ENCODE assay signal across 9 mouse cellular contexts in the genomic region with DNA sequence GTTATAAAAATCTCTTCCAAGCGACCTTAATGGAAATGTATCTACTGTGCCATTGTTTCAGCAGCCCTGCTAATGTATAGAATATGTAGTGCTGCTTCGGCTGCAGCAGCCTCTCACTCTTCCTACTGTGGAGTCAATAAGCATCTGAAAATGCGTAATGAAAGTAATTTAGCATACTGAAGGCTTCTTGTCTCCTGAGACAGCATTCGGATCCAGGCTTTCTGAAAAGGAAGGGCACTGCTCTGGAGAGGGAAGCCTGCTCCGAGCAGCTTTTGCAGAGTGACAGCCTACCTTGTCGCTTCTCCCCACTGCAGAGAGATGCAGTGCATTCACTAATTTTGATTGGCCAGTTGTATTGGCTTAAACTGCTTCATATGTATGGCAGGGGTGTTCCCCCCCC. TPM values are rescaled to one million over a fixed set of nuclear protein-coding genes. Genes with fewer than 3 reads are reported as not detected.
DNase-seq lines count a peak whose midpoint lies in the region; ATAC-seq lines count a peak whose summit lies in the region.
"Had no signal": no experiment of that assay in that cellular context is flagged by ENCODE, and none has a peak within 500 bp of the region (broad histone marks: within the 10 kb centered on the region; RNA-seq: fewer than 3 reads in every experiment).

Gene Gpr22, minus strand, starts transcription at position 348 of the 400 bp plus-strand sequence.

- H3K27me3 ChIP-seq in hindbrain, embryonic 14.5 days (ENCODE audit: control insufficient read depth, insufficient read depth, low read length), result no peaks in the 10 kb centered on the region
- no peaks in the 10 kb centered on the region for H3K27me3 ChIP-seq in midbrain, embryonic 10.5 days (ENCODE audit: low read depth, poor library complexity, severe bottlenecking)
- H3K27me3 ChIP-seq: liver, embryonic 13.5 days had no signal

- H3K9me3 ChIP-seq in hindbrain, embryonic 14.5 days (ENCODE audit: control insufficient read depth, low read length), result no peaks in the 10 kb centered on the region
- H3K9me3 ChIP-seq in midbrain, embryonic 10.5 days (replicated peaks), result no peaks in the 10 kb centered on the region
- H3K9me3 ChIP-seq: liver, embryonic 13.5 days had no signal

- H3K36me3 ChIP-seq in hindbrain, embryonic 14.5 days (replicated peaks; ENCODE audit: control insufficient read depth, insufficient read depth), result peaks cover 10% of the 10 kb centered on the region; the same call in 1 of the 2 replicates
- no peaks in the 10 kb centered on the region for H3K36me3 ChIP-seq in midbrain, embryonic 10.5 days
- H3K36me3 ChIP-seq: liver, embryonic 13.5 days had no signal

- peak within 1 kb of the TSS; percentile 74 for H3K4me2 ChIP-seq in hindbrain, embryonic 14.5 days (replicated peaks)
- H3K4me2 ChIP-seq: liver, embryonic 13.5 days had no signal

- WGBS in hindbrain, embryonic 14.5 days, result 6% methylated on average over 6 of the region's 6 CpGs
- 34% methylated on average over 6 of the region's 6 CpGs for WGBS in midbrain, embryonic 10.5 days

- H3K4me3 ChIP-seq in hindbrain, embryonic 14.5 days (replicated peaks; ENCODE audit: low read length), result peak within 1 kb of the TSS; percentile 56
- peak within 1 kb of the TSS; percentile 14; the same call in 1 of the 2 replicates for H3K4me3 ChIP-seq in midbrain, embryonic 10.5 days
- H3K4me3 ChIP-seq: liver, embryonic 13.5 days had no signal

- peak within 1 kb of the TSS; percentile 93 for H3K27ac ChIP-seq in hindbrain, embryonic 14.5 days
- H3K27ac ChIP-seq in midbrain, embryonic 10.5 days (replicated peaks), result no peak within 1 kb of the TSS
- H3K27ac ChIP-seq: liver, embryonic 13.5 days had no signal

- H3K9ac ChIP-seq in hindbrain, embryonic 14.5 days, result peak within 1 kb of the TSS; percentile 84
- H3K9ac ChIP-seq: liver, embryonic 13.5 days had no signal

- peak; percentile 94 for ATAC-seq in hindbrain, embryonic 14.5 days (ENCODE audit: low FRiP score)

- peaks cover 21% of the 10 kb centered on the region; the same call in 1 of the 2 replicates for H3K4me1 ChIP-seq in hindbrain, embryonic 14.5 days (replicated peaks; ENCODE audit: control insufficient read depth, insufficient read depth, low read length)
- H3K4me1 ChIP-seq in midbrain, embryonic 10.5 days, result peaks cover 2% of the 10 kb centered on the region; the same call in 1 of the 2 replicates
- H3K4me1 ChIP-seq: liver, embryonic 13.5 days had no signal

- DNase-seq in cerebellum, postnatal 10 days, result peak; percentile 60 to 66
- DNase-seq in forelimb bud, embryonic 11.5 days (ENCODE audit: low read depth, low spot score), result peak; percentile 18
- peak; percentile 77 for DNase-seq in hindbrain, embryonic 14.5 days (ENCODE audit: low spot score)
- DNase-seq in midbrain, embryonic 10.5 days (ENCODE audit: low spot score), result no peak
- DNase-seq in gastrocnemius, adult 18-20 months (ENCODE audit: low spot score), result no peak
- DNase-seq in testis, postnatal 14 days (ENCODE audit: low spot score), result no peak
- DNase-seq in gastrocnemius, postnatal 25 days, result no peak
- DNase-seq: liver, embryonic 13.5 days had no signal

RNA-seq across cellular contexts. Expression of gene Gpr22, which starts in this region (rescaled TPM):
- polyA plus RNA-seq in hindbrain, embryonic 14.5 days (2014; fragmentation: Nextera tagmentation; extraction: Ambion mirVana), result 19.7 and 21.1 TPM in 2 replicates
- polyA plus RNA-seq in midbrain, embryonic 10.5 days (2016; fragmentation: Nextera tagmentation; extraction: Ambion mirVana), result 1.1 and 2.1 TPM in 2 replicates
- total RNA-seq in gastrocnemius, adult 18-20 months (2021), result not detected
- total RNA-seq in gastrocnemius, postnatal 25 days (2021), result not detected
- polyA plus RNA-seq: testis, adult 2 months had no signal

Comparison
In these comparisons a context has a peak if more than half of its experiments do, and no peak if none do; other contexts are left out.
1. DNase-seq: peak in cerebellum, postnatal 10 days (2 of 2), forelimb bud, embryonic 11.5 days (single experiment) and hindbrain, embryonic 14.5 days (single experiment); none in midbrain, embryonic 10.5 days (single experiment), gastrocnemius, adult 18-20 months (single experiment), testis, postnatal 14 days (single experiment) and gastrocnemius, postnatal 25 days (single experiment).